Mouse (Mus musculus): ENCODE results near the gene Gnptg. TPM values are rescaled to one million over a fixed set of nuclear protein-coding genes. Genes with fewer than 3 reads are reported as not detected.
A peak's percentile ranks its signal among the peaks of the same experiment; 100 is the strongest.

Gene Gnptg
- polyA plus RNA-seq, 1 experiment from 2014 or later: 36.0 TPM

- WGBS: under 1% methylated on average over 84 of the region's 104 CpGs
- H3K4me1 ChIP-seq (replicated peaks; ENCODE audit: control insufficient read depth, insufficient read depth): peaks cover 2% of the 10 kb centered on the region; the same call in 1 of the 2 replicates
- peak within 1 kb of the TSS; percentile 80 for H3K4me2 ChIP-seq (replicated peaks; ENCODE audit: low read depth)
- peak within 1 kb of the TSS; percentile 98 for H3K4me3 ChIP-seq (ENCODE audit: low read depth, low read length)
- peak; percentile 47 for ATAC-seq (ENCODE audit: low FRiP score, low TSS enrichment)
- no peaks in the 10 kb centered on the region for H3K9me3 ChIP-seq (ENCODE audit: control insufficient read depth, low read length)
- peaks cover 5% of the 10 kb centered on the region; the same call in 1 of the 2 replicates for H3K36me3 ChIP-seq (ENCODE audit: control insufficient read depth, insufficient read depth, low read length)
- H3K27ac ChIP-seq (replicated peaks): peak within 1 kb of the TSS; percentile 90
- no peaks in the 10 kb centered on the region for H3K27me3 ChIP-seq (ENCODE audit: control insufficient read depth, insufficient read depth, low read length)
- TF ChIP-seq CTCF (IDR thresholded peaks at IDR 0.05; ENCODE audit: low read depth) (no peak), EP300 (optimal IDR thresholded peaks at IDR 0.05) (no peak)
- H3K9ac ChIP-seq (ENCODE audit: low read length): peak within 1 kb of the TSS; percentile 93
- DNase-seq (ENCODE audit: low spot score): peak; percentile 78
Measured at GRCm38 (mm10) chr17:25188150-25189031, 51.5 kb downstream of the Gnptg start, which contains the start of gene Unkl. Gene Unkl, plus strand, starts transcription at chr17:25188397.

GRCm38 (mm10) chr17:25187784-25188149 is 52.2 kb downstream of the Gnptg start:
- peak overlapping the region; percentile 80 for H3K4me2 ChIP-seq (replicated peaks; ENCODE audit: low read depth)
- no peaks in the 10 kb centered on the region for H3K27me3 ChIP-seq (ENCODE audit: control insufficient read depth, insufficient read depth, low read length)
- H3K27ac ChIP-seq (replicated peaks): peak overlapping the region; percentile 90
- no peak for ATAC-seq (ENCODE audit: low FRiP score, low TSS enrichment)
- no peaks in the 10 kb centered on the region for H3K9me3 ChIP-seq (ENCODE audit: control insufficient read depth, low read length)
- DNase-seq (ENCODE audit: low spot score): no peak
- peak overlapping the region; percentile 98 for H3K4me3 ChIP-seq (ENCODE audit: low read depth, low read length)
- WGBS: 4% methylated on average over 11 of the region's 11 CpGs
- H3K9ac ChIP-seq (ENCODE audit: low read length): peak overlapping the region; percentile 93
- H3K36me3 ChIP-seq (ENCODE audit: control insufficient read depth, insufficient read depth, low read length): peaks cover 5% of the 10 kb centered on the region; the same call in 1 of the 2 replicates
- peaks cover 2% of the 10 kb centered on the region; the same call in 1 of the 2 replicates for H3K4me1 ChIP-seq (replicated peaks; ENCODE audit: control insufficient read depth, insufficient read depth)
- TF ChIP-seq EP300 (optimal IDR thresholded peaks at IDR 0.05) (no peak), CTCF (IDR thresholded peaks at IDR 0.05; ENCODE audit: low read depth) (no peak)

- no peaks in the 10 kb centered on the region for H3K36me3 ChIP-seq (ENCODE audit: control insufficient read depth, insufficient read depth, low read length)
- H3K4me1 ChIP-seq (replicated peaks; ENCODE audit: control insufficient read depth, insufficient read depth): peaks cover 2% of the 10 kb centered on the region; the same call in 1 of the 2 replicates
- H3K4me3 ChIP-seq (ENCODE audit: low read depth, low read length): peak overlapping the region; percentile 89
- DNase-seq (ENCODE audit: low spot score) (no peak), ATAC-seq (ENCODE audit: low FRiP score, low TSS enrichment) (peak; percentile 19; the same call in 1 of the 2 replicates)
- no peak for TF ChIP-seq CTCF (IDR thresholded peaks at IDR 0.05; ENCODE audit: low read depth)
- TF ChIP-seq EP300 (optimal IDR thresholded peaks at IDR 0.05): no peak
- peak overlapping the region; percentile 99 for H3K4me2 ChIP-seq (replicated peaks; ENCODE audit: low read depth)
- no peaks in the 10 kb centered on the region for H3K27me3 ChIP-seq (ENCODE audit: control insufficient read depth, insufficient read depth, low read length)
- no peaks in the 10 kb centered on the region for H3K9me3 ChIP-seq (ENCODE audit: control insufficient read depth, low read length)
- 8% methylated on average over 17 of the region's 17 CpGs for WGBS
- H3K9ac ChIP-seq (ENCODE audit: low read length): peak overlapping the region; percentile 85
- H3K27ac ChIP-seq (replicated peaks): peak overlapping the region; percentile 94
Measured at GRCm38 (mm10) chr17:25184961-25185360, 55.0 kb downstream of the Gnptg start.

- under 1% methylated on average over 50 of the region's 50 CpGs for WGBS
- Histone ChIP-seq H3K4me3 (ENCODE audit: low read depth, low read length) (peak within 1 kb of the TSS; percentile 89), H3K9ac (ENCODE audit: low read length) (peak within 1 kb of the TSS; percentile 85), H3K4me2 (replicated peaks; ENCODE audit: low read depth) (peak within 1 kb of the TSS; percentile 99), H3K9me3 (ENCODE audit: control insufficient read depth, low read length) (no peaks in the 10 kb centered on the region), H3K27ac (replicated peaks) (peak within 1 kb of the TSS; percentile 94), H3K27me3 (ENCODE audit: control insufficient read depth, insufficient read depth, low read length) (no peaks in the 10 kb centered on the region), H3K4me1 (replicated peaks; ENCODE audit: control insufficient read depth, insufficient read depth) (no peaks in the 10 kb centered on the region), H3K36me3 (ENCODE audit: control insufficient read depth, insufficient read depth, low read length) (no peaks in the 10 kb centered on the region)
- TF ChIP-seq EP300 (optimal IDR thresholded peaks at IDR 0.05): no peak
- TF ChIP-seq CTCF (IDR thresholded peaks at IDR 0.05; ENCODE audit: low read depth): no peak
- DNase-seq (ENCODE audit: low spot score): peak; percentile 98
- peak; percentile 92 for ATAC-seq (ENCODE audit: low FRiP score, low TSS enrichment)
Measured at GRCm38 (mm10) chr17:25184129-25184691, 55.7 kb downstream of the Gnptg start, which contains the start of gene BC003965. Gene BC003965, plus strand, starts transcription at chr17:25184554.

Small RNA genes within 50 kb of the gene (microRNA-seq; reads per million reads assigned to microRNA genes)
- 1.3 reads per million for gene Mir3547

Other genes starting within 250 kb of the Gnptg start
- 2.2 and 2.8 TPM in 2 replicates for gene Cramp1l, start 224.3 kb downstream of the Gnptg start, polyA plus RNA-seq (2015; fragmentation: Nextera tagmentation; extraction: Ambion mirVana)
- gene Ift140, start 224.0 kb downstream of the Gnptg start, polyA plus RNA-seq (2015; fragmentation: Nextera tagmentation; extraction: Ambion mirVana): 4.1 and 4.2 TPM in 2 replicates
- 16.8 and 19.0 TPM in 2 replicates for gene Tmem204, start 156.5 kb downstream of the Gnptg start, polyA plus RNA-seq (2015; fragmentation: Nextera tagmentation; extraction: Ambion mirVana)
- 12.2 and 13.7 TPM in 2 replicates for gene Telo2, start 124.2 kb downstream of the Gnptg start, polyA plus RNA-seq (2015; fragmentation: Nextera tagmentation; extraction: Ambion mirVana)
- 0.30 and 0.33 TPM in 2 replicates for gene Ptx4, start 119.4 kb downstream of the Gnptg start, polyA plus RNA-seq (2015; fragmentation: Nextera tagmentation; extraction: Ambion mirVana)
- gene Clcn7, start 106.7 kb downstream of the Gnptg start, polyA plus RNA-seq (2015; fragmentation: Nextera tagmentation; extraction: Ambion mirVana): 10.5 and 11.5 TPM in 2 replicates
- 0.80 and 0.84 TPM in 2 replicates for gene Ccdc154, start 77.7 kb downstream of the Gnptg start, polyA plus RNA-seq (2015; fragmentation: Nextera tagmentation; extraction: Ambion mirVana)
- gene Gm38655, start 64.7 kb downstream of the Gnptg start, polyA plus RNA-seq (2015; fragmentation: Nextera tagmentation; extraction: Ambion mirVana): 5.8 and 6.0 TPM in 2 replicates
- 23.1 and 23.6 TPM in 2 replicates for gene BC003965, start 55.6 kb downstream of the Gnptg start, polyA plus RNA-seq (2015; fragmentation: Nextera tagmentation; extraction: Ambion mirVana)
- 3.0 and 3.1 TPM in 2 replicates for gene Unkl, start 51.7 kb downstream of the Gnptg start, polyA plus RNA-seq (2015; fragmentation: Nextera tagmentation; extraction: Ambion mirVana)
- 31.3 and 33.7 TPM in 2 replicates for gene Tsr3, start within 50 bp of the Gnptg start, polyA plus RNA-seq (2015; fragmentation: Nextera tagmentation; extraction: Ambion mirVana)
- gene Baiap3, start 16.2 kb upstream of the Gnptg start, polyA plus RNA-seq (2015; fragmentation: Nextera tagmentation; extraction: Ambion mirVana): 1.2 and 1.3 TPM in 2 replicates
- 308 and 318 TPM in 2 replicates for gene Ube2i, start 34.5 kb upstream of the Gnptg start, polyA plus RNA-seq (2015; fragmentation: Nextera tagmentation; extraction: Ambion mirVana)
- 0.50 and 0.52 TPM in 2 replicates for gene Prss34, start 58.3 kb upstream of the Gnptg start, polyA plus RNA-seq (2015; fragmentation: Nextera tagmentation; extraction: Ambion mirVana)
- not detected in 2 replicates for gene Prss28, start 68.5 kb upstream of the Gnptg start, polyA plus RNA-seq (2015; fragmentation: Nextera tagmentation; extraction: Ambion mirVana)
- gene Prss29, start 78.5 kb upstream of the Gnptg start, polyA plus RNA-seq (2015; fragmentation: Nextera tagmentation; extraction: Ambion mirVana): not detected in 2 replicates
- 0.62 and 0.75 TPM in 2 replicates for gene Tpsab1, start 105.4 kb upstream of the Gnptg start, polyA plus RNA-seq (2015; fragmentation: Nextera tagmentation; extraction: Ambion mirVana)
- 18.1 and 18.5 TPM in 2 replicates for gene Tpsb2, start 126.2 kb upstream of the Gnptg start, polyA plus RNA-seq (2015; fragmentation: Nextera tagmentation; extraction: Ambion mirVana)
- 0.16 and 0.27 TPM in 2 replicates for gene Tpsg1, start 129.1 kb upstream of the Gnptg start, polyA plus RNA-seq (2015; fragmentation: Nextera tagmentation; extraction: Ambion mirVana)
- gene Cacna1h, start 193.7 kb upstream of the Gnptg start, polyA plus RNA-seq (2015; fragmentation: Nextera tagmentation; extraction: Ambion mirVana): 1.5 and 1.7 TPM in 2 replicates
- gene Tekt4, start 214.5 kb upstream of the Gnptg start, polyA plus RNA-seq (2015; fragmentation: Nextera tagmentation; extraction: Ambion mirVana): 0.06 TPM in 1 of 2 replicates, not detected in the other

Measured in stomach, postnatal 0 days (tissue).